In the genomic region with DNA sequence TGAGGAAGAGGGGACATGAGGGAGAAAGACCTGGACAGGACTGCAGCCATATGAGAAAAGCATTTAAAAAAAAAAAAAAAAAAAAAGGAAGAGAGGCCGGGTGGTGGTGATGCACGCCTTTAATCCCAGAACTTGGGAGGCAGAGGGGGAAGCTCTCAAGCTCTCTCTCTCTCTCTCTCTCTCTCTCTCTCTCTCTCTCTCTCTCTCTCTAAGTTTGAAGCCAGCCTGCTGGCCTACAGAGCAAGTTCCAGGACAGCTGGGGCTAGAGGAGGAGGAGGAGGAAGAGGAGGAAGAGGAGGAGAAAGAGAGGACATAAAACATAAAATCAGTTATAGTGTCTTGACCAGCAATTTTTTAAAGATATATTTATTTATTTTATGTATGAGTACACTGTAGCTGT, we compare ENCODE assay signal across 20 mouse cellular contexts. TPM values are rescaled to one million over a fixed set of nuclear protein-coding genes. Genes with fewer than 3 reads are reported as not detected.
"Had no signal": no experiment of that assay in that cellular context is flagged by ENCODE, and none has a peak within 500 bp of the region (broad histone marks: within the 10 kb centered on the region; RNA-seq: fewer than 3 reads in every experiment).

No protein-coding gene starts in this region.

- H3K36me3 ChIP-seq: neural tube, embryonic 13.5 days; neural tube, embryonic 15.5 days; stomach, embryonic 15.5 days had no signal

- H3K4me3 ChIP-seq: neural tube, embryonic 13.5 days; neural tube, embryonic 15.5 days; stomach, embryonic 15.5 days had no signal

- H3K27me3 ChIP-seq: neural tube, embryonic 13.5 days; neural tube, embryonic 15.5 days; stomach, embryonic 15.5 days had no signal

- H3K27ac ChIP-seq: neural tube, embryonic 13.5 days; neural tube, embryonic 15.5 days; stomach, embryonic 15.5 days; stomach, postnatal 0 days had no signal

- DNase-seq: retina, postnatal 1 day; right cerebral cortex, adult 18-20 months; right cerebral cortex, postnatal 14 days; right cerebral cortex, postnatal 25 days; right cerebral cortex, postnatal 4 days; spleen, adult 18-20 months; thymus, adult 18-20 months; thymus, adult 2 months; thymus, postnatal 14 days; thymus, postnatal 25 days; thymus, postnatal 36 days; thymus, postnatal 4 days had no signal

- H3K9ac ChIP-seq: neural tube, embryonic 13.5 days; neural tube, embryonic 15.5 days; stomach, embryonic 15.5 days had no signal

- H3K9me3 ChIP-seq: neural tube, embryonic 15.5 days; stomach, embryonic 15.5 days had no signal

- H3K4me2 ChIP-seq: neural tube, embryonic 13.5 days; neural tube, embryonic 15.5 days; stomach, embryonic 15.5 days had no signal

RNA-seq across cellular contexts. Expression of a gene that starts 22.2 kb away (rescaled TPM):
- total RNA-seq: neutrophil, adult 5-6 weeks had no signal
- polyA plus RNA-seq: neural tube, embryonic 13.5 days; small intestine, adult 2 months; stomach, embryonic 14.5 days; stomach, embryonic 16.5 days had no signal
